Mouse (Mus musculus): Measurements from ENCODE around the gene Orc1. TPM values are rescaled to one million over a fixed set of nuclear protein-coding genes. Genes with fewer than 3 reads are reported as not detected.

The Orc1 gene
- total RNA-seq, 4 experiments from 2014 or later: 0.40 TPM; not detected in 3

DNA sequence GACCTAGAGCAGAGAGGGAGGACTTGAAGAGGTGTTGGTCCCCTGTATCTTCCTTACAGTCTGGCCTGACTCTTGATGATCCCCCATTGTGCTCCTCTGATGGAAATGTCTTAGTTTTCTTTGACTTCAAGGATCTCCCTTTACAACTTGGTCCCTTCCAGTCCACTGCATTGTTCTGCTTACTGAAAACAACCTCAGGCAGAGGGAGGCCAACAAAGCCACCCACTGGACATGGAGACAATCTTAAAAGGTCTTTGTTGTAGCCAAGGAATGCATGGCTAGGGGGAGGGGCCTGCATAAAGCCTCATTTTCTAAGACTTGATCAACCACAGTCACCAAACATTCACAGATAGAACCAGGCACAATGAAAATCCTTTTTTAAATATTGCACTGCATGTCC, 55.9 kb downstream of the Orc1 start:
- no peak for DNase-seq (ENCODE audit: low spot score)

DNA sequence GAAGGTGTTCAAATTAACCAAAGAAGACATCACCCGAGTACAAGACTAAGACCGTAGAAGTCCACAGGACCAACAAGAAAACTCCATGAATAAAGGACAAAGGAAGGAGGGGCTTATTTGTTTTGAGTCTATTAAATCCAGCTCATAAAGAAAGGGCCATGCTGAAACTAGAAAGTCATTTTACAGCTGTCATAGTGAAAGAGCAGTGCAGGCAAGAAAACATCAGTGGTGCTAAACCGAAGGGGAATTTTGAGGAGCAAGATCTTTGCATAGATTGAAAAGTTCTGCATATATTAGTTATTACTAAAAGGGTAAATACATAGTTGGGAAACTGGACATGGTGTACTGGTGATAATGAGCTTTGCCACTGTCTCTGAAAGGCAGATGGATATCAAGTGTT, 58.5 kb downstream of the Orc1 start:
- DNase-seq (ENCODE audit: low spot score): no peak

DNA sequence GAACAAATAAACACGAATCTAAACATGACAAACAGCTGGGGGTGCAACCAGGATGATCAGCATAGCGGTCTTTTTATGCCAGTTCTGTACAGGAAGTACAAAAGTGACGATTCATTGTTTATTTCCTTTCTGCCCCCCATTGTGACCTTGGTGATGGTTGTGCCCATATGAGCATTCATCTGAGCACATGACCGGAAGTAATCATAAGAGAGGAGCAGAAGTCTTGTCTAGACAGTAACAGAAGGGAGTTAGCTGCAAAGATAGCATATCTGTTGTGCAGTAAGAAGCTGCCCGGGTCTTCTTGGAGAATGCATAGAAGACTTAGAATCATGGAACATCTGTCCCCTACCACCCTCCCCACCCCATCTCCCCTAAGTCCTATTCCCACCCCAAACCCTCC, 59.5 kb downstream of the Orc1 start:
- no peak for DNase-seq (ENCODE audit: low spot score)

GRCm38 (mm10) chr4:108664407-108664806, 85.2 kb downstream of the Orc1 start:
- DNase-seq (ENCODE audit: low spot score): no peak

Other genes starting within 250 kb of the Orc1 start
- gene Shisal2a, start 196.1 kb upstream of the Orc1 start, total RNA-seq (2022): not detected
- gene Gpx7, start 172.5 kb upstream of the Orc1 start, total RNA-seq (2022): 1 to 10 TPM; 4.4 to 9.5 (median 6.3) TPM
- gene Tut4, start 120.0 kb upstream of the Orc1 start, total RNA-seq (2022): 10 to 100 TPM; 14.6 to 25.2 (median 18.6) TPM
- 10 to 100 TPM; 12.3 to 16.5 (median 13.5) TPM for gene Prpf38a, start 87 bp upstream of the Orc1 start, total RNA-seq (2022)
- 10 to 100 TPM; 15.4 to 15.8 (median 15.8) TPM for gene Cc2d1b, start 40.5 kb downstream of the Orc1 start, total RNA-seq (2022)
- gene 3110021N24Rik, start 140.2 kb downstream of the Orc1 start, total RNA-seq (2022): under 1 TPM; 0.20 to 0.56 (median 0.42) TPM
- 10 to 100 TPM; 26.8 to 30.7 (median 29.0) TPM for gene Zfyve9, start 201.4 kb downstream of the Orc1 start, total RNA-seq (2022)

Data from heart, adult 8-10 months (tissue).